Mouse (Mus musculus): ENCODE data around the gene Gse1.

Gse1 gene

GRCm38 (mm10) chr8:120549922-120550321, 321.7 kb downstream of the Gse1 start:
- in situ Hi-C loops (cut with MseI, MboI), result no loop called here

GRCm38 (mm10) chr8:120550430-120550829, 322.2 kb downstream of the Gse1 start:
- in situ Hi-C loops (cut with MseI, MboI), result no loop called here

DNA sequence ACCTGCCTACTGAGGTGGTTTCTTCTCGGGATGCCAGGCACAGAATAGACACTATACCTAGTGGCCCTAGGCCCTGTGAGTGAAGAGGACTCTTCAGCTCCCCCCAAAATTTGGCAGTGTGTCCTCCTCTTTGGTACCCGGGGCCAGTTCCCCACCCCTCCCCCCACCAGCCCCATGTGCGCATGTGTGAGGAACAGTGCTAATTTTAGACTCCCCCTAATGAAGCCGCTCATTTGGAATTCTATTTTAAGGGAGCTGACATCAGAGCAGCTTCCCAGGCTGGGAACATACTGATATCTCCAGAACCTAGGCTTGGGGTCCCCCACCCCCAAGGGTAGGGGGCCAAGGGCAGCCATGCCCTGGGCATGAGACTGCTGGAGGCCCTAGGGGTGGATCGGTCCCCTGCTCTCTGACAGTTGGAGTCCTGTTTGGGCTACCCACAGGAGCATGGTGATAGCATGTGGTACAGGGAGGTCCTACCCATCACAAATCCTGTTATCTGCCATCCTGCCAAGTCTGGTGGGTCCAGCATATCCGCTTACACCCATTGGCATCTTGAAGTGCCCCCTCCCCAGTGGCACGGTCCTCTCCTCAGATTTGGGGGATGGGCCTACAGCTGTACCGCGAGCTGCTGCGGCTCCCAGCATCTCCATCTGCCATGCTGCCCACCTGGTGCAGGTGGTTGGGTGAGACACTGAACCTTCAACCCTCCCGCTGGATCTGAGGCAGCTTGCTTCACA, 322.9 kb downstream of the Gse1 start:
- in situ Hi-C loops (cut with MseI, MboI), result no loop called here

DNA sequence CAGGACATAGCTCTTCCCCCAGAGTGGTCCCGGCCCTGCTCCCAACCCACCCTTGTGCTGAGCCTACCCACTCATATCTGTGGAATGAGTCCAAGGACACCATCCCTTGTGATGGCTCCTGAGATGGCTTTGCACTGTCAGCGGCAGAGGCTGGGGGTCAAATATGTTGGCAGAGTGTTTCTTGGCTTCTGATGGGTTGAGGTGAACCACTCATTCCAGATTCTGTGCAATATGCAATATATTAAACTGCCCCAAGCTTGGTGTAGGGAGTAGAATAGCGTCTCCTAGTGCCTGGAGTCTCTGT, 323.4 kb downstream of the Gse1 start:
- in situ Hi-C loops (cut with MseI, MboI), result no loop called here

DNA sequence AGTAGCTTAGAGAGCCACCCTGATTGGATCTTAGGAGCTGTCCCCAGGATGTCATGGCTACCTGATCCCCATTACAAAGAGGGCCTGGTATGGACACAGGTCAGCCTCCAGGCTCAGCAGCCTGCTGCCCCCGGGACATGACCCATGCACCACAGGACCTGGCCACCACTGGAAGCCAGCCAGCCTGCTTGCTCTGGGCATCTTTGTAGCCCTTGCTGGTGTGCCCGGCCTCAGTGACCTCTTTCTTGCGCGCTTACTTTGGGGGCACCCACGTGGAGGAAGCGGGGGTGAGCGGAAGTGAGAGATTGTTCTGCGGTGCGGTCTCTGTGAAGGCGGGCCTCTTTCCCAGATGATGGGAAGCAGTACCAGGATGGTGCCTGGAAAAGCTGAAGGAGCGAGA, 324.3 kb downstream of the Gse1 start:
- in situ Hi-C loops (cut with MseI, MboI), result no loop called here

DNA sequence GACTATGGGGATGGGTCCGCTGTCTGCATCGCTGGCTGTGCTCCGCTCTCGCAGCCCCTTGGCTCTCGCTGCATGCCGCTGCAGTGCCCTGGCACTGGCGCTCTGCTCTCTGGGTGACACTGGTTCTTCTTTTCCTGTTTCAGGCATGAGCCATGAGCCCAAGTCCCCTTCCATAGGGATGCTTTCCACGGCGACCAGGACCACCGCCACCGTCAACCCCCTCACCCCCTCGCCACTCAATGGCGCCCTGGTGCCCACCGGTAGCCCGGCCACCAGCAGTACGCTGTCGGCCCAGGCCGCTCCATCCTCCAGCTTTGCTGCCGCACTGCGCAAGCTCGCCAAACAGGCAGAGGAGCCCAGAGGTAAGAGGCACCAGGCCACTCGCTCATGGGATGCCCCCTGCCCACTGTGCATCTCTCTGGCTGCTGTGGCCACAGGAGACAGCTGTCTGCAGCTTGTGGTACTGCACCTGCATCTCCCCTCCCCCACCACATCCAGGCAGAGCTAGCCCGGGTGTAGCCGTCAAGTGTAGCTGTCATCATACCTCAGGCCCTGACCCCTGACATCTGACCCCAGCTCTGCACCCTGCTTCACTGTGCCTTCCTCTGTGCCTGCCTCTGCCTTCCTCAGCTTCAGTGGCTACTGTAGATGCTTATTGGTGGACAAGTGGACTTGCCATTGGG, 325.3 kb downstream of the Gse1 start:
- in situ Hi-C loops (cut with MseI, MboI), result no loop called here

- in situ Hi-C loops (cut with MseI, MboI), result no loop called here
Observed at GRCm38 (mm10) chr8:120554466-120555039, 326.3 kb downstream of the Gse1 start.

- in situ Hi-C loops (cut with MseI, MboI), result no loop called here
Observed at GRCm38 (mm10) chr8:120556198-120556892, 328.1 kb downstream of the Gse1 start.

DNA sequence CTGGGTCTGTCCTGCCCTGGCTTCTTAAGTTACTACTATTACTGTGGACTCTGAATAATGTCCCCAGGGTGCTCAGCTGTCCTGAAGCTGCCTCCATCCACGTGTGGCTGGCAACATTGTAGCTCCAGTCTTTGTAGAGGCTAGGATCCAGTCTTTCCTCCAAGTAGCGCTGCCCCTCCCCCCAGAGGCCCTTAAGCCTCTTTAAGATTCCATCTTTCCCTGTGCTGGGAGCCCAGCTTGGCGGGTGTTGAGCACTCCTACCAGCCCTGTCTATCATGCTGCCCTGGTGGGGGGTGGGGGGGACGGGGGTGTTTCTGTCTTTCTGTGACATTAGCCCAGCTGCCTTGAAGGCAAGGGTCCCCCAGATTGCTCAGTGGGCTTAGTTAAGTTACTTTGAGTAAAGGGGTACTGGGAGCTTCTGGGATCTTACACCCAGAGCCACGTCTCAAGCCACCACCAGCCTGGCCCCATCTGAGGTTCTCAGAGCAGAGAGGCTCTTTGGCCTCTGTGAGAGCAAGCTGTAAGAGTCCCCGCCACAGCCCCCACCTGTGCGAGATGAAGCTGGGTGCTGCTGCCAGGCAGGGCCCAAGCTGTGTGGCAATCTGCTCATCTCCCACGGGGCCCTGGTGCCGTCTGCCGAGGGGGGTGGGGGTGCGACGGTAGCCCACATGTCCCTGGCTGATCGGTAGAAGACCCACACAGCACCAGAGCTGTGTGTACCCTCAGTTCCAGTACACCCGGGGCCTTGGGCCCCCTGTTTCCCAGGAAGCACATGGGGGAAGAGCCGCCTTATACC, 329.1 kb downstream of the Gse1 start:
- in situ Hi-C loops (cut with MseI, MboI), result no loop called here

GRCm38 (mm10) chr8:120558162-120558561, 329.9 kb downstream of the Gse1 start:
- in situ Hi-C loops (cut with MseI, MboI), result no loop called here

DNA sequence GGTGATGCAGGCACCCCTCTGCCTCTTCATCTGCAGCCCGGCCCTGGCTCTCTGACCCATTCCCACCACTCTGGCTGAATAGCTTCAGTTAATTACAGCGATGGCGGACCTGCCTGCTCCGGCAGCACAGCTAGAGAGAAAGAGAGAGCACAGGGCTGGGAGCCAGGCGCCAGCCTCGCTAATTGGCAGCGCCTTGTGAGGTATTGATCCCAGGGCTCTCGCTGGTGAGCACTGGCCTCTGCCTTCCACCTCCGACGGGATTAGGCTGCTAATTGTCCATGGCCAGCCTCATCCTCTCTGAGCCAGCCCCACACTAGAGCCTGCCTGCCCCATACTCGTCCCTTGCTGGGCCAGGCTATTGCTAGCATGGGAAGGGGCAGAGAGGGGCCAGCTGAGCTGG, 331.4 kb downstream of the Gse1 start:
- in situ Hi-C loops (cut with MseI, MboI), result no loop called here

DNA sequence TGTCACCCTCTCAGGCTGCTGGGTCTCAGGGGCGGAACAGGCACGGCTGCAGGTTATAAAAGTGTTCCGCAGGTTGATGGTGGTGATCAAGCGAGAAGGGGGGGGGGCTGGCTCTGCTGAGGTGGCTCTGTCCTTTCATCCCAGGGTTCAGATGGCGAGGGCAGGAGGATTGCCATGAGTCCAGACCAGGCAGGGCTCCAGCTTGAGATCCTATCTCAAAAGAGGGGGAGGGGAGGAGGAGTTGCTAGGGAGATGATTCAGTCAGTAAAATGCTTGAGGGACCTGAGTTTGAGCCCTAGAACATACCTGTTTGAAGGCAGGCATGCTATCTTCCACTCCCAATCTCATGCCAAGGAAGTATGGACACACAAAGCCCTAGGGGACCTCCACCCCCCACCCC, 332.3 kb downstream of the Gse1 start:
- in situ Hi-C loops (cut with MseI, MboI), result no loop called here

GRCm38 (mm10) chr8:120561539-120562435, 333.5 kb downstream of the Gse1 start:
- in situ Hi-C loops (cut with MseI, MboI), result no loop called here

DNA sequence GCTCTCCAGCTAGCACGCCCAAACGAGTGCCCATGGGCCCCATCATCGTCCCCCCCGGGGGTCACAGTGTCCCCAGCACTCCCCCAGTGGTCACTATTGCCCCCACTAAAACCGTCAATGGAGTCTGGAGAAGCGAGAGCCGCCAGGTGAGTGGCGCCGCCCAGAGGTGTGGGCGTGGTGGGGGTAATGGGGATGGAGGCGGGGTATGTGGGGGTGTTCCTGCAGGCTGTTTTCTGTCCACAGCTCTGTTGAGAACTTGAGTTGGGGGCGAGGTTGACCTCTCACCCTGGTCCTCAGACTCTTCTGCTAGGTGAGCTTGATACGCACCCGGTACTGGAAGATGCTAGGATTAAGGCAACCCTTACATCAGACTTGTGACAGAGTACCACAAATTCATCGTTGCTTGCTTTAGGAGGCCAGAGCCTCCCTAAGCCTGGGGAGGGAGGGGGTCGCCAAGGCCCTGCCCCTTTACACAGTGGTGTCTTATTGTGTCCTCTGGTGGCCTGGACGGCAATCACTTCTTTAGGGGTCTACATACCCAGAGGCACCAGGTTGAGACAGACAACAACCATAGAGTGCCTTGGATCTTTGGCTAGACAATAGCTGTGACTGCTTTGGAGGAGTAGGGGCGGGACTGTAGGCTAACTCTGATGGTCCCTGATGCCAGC, 334.6 kb downstream of the Gse1 start:
- in situ Hi-C loops (cut with MseI, MboI), result no loop called here

DNA sequence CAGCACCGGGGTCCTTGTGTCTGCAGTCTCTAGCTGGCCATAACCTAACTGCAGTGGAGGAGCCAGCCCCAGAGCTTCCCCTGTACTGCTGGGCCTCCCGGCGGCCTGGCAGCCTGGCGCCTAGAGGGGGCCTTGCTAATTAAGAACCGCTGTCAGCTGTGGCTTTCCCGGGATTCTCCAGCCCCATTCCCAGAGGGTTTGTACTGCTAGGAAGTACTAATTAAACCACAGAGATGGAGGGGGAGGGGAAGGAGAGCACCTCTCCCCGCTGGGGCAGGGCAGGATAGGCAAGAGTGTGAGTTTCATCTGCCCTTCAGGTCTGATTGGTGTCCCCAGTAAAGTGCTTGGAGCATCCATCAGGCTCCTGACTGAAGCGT, 335.1 kb downstream of the Gse1 start:
- in situ Hi-C loops (cut with MseI, MboI), result no loop called here

- in situ Hi-C loops (cut with MseI, MboI), result no loop called here
Observed at GRCm38 (mm10) chr8:120563851-120564837, 335.9 kb downstream of the Gse1 start.

- in situ Hi-C loops (cut with MseI, MboI), result no loop called here
Observed at GRCm38 (mm10) chr8:120565151-120565711, 337.0 kb downstream of the Gse1 start.

DNA sequence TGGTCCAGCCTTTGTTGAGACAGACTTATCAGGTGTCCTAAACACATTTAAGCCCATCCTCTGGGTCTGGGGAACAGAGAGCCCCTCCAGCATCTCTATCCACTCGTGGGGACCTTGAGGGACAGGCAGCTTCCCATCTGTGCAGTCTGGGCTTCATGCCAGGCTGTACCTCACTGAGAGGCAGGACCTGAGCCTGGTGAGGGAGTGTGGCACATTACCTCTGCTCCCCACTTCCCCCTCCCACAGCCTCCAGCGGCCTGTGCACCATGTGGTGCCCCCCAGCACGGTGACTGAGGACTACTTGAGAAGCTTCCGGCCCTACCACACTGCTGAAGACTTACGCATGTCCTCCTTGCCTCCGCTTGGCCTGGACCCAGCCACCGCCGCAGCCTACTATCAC, 338.4 kb downstream of the Gse1 start:
- in situ Hi-C loops (cut with MseI, MboI), result no loop called here

DNA sequence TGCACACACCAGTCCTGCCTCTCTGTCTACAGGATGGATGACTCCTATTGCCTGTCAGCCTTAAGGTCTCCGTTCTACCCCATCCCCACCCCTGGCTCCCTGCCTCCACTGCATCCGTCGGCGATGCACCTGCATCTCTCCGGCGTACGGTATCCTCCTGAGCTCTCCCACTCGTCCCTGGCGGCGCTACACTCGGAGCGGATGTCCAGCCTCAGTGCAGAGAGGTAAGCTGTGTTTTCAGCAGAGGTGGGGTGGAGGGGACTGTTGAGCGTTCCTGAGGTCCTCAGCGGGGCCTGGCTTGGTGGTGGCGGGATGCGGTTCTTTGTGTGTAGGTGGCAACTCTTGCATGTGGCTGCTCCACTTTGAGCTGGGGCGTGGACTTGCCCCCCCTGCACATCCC, 339.5 kb downstream of the Gse1 start:
- in situ Hi-C loops (cut with MseI, MboI), result no loop called here
